Mouse (Mus musculus) liver, postnatal 0 days (tissue): ENCODE data around the gene Adar.

Experiments used
- CTCF ChIP-seq: sonication (generic); IDR thresholded peaks from 2 replicates; pipeline ENCODE4 v1.5.1; 2016; ENCODE audit warnings: antibody characterized with exemption, low read depth
- EP300 ChIP-seq: IDR thresholded peaks from 2 replicates; pipeline ENCODE4 v1.6.1; 2016; ENCODE audit warnings: antibody characterized with exemption, low read depth, mild to moderate bottlenecking

DNA sequence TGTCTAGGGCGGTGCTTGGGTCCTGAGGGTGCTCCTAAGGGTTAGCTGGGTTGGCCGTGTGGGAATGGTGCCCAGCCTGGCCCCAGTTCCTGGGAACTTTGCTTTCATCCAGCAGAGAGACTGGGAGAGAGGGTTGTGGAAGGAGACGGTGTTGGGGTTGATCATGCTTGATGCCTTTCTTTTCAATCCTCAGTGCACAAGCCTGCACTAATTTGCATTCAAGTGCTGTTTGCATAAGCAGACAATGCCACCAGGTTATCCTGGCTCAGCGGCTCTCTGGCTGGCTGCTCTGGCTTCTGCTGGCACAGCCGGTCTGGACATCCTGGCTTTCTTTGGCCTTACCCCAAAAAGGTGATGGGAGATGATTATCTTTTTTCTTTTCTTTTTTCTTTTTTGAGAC, 37.2 kb upstream of the Adar start:
- no peak for TF ChIP-seq CTCF
- TF ChIP-seq EP300: no peak
